Mouse (Mus musculus) intestine, embryonic 16.5 days (tissue): Measurements from ENCODE around the gene Psd. TPM values are rescaled to one million over a fixed set of nuclear protein-coding genes. Genes with fewer than 3 reads are reported as not detected.

Experiments used
- ATAC-seq: fragments of 200-750 bp; cut with Nextera tagmentation; 2 replicates; pipeline ENCODE4 v1.8.0; 2017; ENCODE audit warnings: moderate TSS enrichment, moderate library complexity
- H3K27ac ChIP-seq: fragments of 300-500 bp; sonication (generic); 2 replicates; pipeline ENCODE4 v1.5.1; 2014; ENCODE audit warnings: mild to moderate bottlenecking, low read length
- H3K27me3 ChIP-seq: fragments of 300-500 bp; sonication (generic); replicated peaks from 2 replicates; pipeline ENCODE4 v1.6.1; 2014; ENCODE audit warnings: low read length, control low read depth, mixed read lengths; ENCODE audit not compliant: control insufficient read depth, insufficient read depth
- H3K36me3 ChIP-seq: fragments of 300-500 bp; sonication (generic); 2 replicates; pipeline ENCODE4 v1.6.1; 2014; ENCODE audit warnings: low read length, control low read depth; ENCODE audit not compliant: control insufficient read depth, insufficient read depth
- H3K4me1 ChIP-seq: fragments of 300-500 bp; sonication (generic); 2 replicates; pipeline ENCODE4 v1.6.1; 2014; ENCODE audit warnings: low read length, control low read depth, mixed read lengths; ENCODE audit not compliant: control insufficient read depth, insufficient read depth
- H3K4me2 ChIP-seq: fragments of 300-500 bp; sonication (generic); 2 replicates; pipeline ENCODE4 v1.6.1; 2014; ENCODE audit warnings: low read depth, low read length, control low read depth
- H3K4me3 ChIP-seq: fragments of 300-500 bp; sonication (generic); 2 replicates; pipeline ENCODE4 v1.5.1; 2014; ENCODE audit warnings: mild to moderate bottlenecking, low read length
- H3K9ac ChIP-seq: fragments of 300-500 bp; sonication (generic); 2 replicates; pipeline ENCODE4 v1.6.1; 2014; ENCODE audit warnings: low read depth, low read length
- H3K9me3 ChIP-seq: fragments of 300-500 bp; sonication (generic); 2 replicates; pipeline ENCODE4 v1.6.1; 2016; ENCODE audit warnings: low read length, control low read depth; ENCODE audit not compliant: control insufficient read depth
- WGBS: fragments of 180-500 bp; shearing (Covaris S2); extraction: QIAGEN DNeasy Blood & Tissue Kit; methylation state at CpG from one replicate; pipeline ENCODE4 v1.1.7; 2014; 5-methylcytosine and 5-hydroxymethylcytosine counted together
- polyA plus RNA-seq: library from polyadenylated mRNA; unstranded; fragments of >200 nt; fragmentation: Nextera tagmentation; extraction: Ambion mirVana; gene quantifications from 2 replicates; pipeline ENCODE4 v1.2.1, GENCODE M21; 2015

The Psd gene
- polyA plus RNA-seq, 1 experiment from 2014 or later, result 13.2 TPM

DNA sequence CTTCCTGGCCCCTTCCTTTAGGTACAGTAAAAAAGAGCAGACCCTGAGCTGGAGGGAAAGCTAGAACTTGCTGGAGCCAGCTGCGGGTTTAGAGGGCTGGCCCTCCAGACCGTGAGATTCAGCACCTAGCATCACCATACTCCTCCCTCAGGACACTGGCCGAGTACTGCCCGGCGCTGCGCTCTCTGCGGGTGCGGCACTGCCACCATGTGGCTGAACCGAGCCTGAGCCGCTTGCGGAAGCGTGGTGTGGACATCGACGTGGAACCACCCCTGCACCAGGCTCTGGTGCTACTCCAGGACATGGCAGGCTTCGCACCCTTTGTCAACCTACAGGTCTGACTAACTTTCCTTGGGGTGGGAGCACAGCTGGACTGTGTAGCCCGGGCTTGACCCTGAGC lies 3.0 kb upstream of the Psd start:
- peaks cover 6% of the 10 kb centered on the region; the same call in 1 of the 2 replicates for H3K36me3 ChIP-seq
- H3K4me1 ChIP-seq, result peaks cover 28% of the 10 kb centered on the region
- no peaks in the 10 kb centered on the region for H3K9me3 ChIP-seq
- H3K4me3 ChIP-seq, result no peak overlapping the region
- H3K4me2 ChIP-seq, result no peak overlapping the region
- no peak overlapping the region for H3K9ac ChIP-seq
- H3K27ac ChIP-seq, result no peak overlapping the region
- H3K27me3 ChIP-seq, result peaks cover 21% of the 10 kb centered on the region
- ATAC-seq, result peak; percentile 38
- 7% methylated on average over 16 of the region's 16 CpGs for WGBS

DNA sequence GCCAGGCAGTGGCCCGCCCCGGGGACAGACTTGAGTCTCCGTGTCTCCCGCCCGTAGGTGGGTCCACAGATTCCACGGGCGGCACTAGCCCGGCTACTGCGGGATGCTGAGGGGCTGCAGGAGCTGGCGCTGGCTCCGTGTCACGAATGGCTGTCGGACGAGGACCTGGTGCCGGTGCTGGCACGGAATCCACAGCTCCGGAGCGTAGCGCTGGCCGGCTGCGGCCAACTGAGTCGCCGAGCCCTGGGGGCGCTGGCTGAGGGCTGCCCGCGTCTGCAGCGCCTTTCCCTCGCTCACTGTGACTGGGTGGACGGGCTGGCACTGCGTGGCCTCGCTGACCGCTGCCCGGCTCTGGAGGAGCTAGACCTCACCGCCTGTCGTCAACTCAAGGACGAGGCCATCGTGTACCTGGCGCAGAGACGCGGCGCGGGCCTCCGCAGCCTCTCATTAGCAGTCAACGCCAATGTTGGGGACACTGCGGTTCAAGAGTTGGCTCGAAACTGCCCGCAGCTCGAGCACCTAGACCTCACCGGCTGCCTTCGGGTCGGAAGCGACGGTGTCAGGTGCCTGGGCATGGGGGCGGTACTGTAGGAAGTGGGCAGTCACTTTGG lies 2.2 kb upstream of the Psd start:
- no peaks in the 10 kb centered on the region for H3K9me3 ChIP-seq
- peaks cover 6% of the 10 kb centered on the region; the same call in 1 of the 2 replicates for H3K36me3 ChIP-seq
- H3K4me3 ChIP-seq, result peak overlapping the region; percentile 72
- peak overlapping the region; percentile 95; the same call in 1 of the 2 replicates for H3K27ac ChIP-seq
- H3K9ac ChIP-seq, result peak overlapping the region; percentile 77
- ATAC-seq, result no peak; the same call in 1 of the 2 replicates
- H3K4me1 ChIP-seq, result peaks cover 28% of the 10 kb centered on the region
- H3K4me2 ChIP-seq, result peak overlapping the region; percentile 98
- H3K27me3 ChIP-seq, result peaks cover 29% of the 10 kb centered on the region
- WGBS, result 2% methylated on average over 54 of the region's 54 CpGs

DNA sequence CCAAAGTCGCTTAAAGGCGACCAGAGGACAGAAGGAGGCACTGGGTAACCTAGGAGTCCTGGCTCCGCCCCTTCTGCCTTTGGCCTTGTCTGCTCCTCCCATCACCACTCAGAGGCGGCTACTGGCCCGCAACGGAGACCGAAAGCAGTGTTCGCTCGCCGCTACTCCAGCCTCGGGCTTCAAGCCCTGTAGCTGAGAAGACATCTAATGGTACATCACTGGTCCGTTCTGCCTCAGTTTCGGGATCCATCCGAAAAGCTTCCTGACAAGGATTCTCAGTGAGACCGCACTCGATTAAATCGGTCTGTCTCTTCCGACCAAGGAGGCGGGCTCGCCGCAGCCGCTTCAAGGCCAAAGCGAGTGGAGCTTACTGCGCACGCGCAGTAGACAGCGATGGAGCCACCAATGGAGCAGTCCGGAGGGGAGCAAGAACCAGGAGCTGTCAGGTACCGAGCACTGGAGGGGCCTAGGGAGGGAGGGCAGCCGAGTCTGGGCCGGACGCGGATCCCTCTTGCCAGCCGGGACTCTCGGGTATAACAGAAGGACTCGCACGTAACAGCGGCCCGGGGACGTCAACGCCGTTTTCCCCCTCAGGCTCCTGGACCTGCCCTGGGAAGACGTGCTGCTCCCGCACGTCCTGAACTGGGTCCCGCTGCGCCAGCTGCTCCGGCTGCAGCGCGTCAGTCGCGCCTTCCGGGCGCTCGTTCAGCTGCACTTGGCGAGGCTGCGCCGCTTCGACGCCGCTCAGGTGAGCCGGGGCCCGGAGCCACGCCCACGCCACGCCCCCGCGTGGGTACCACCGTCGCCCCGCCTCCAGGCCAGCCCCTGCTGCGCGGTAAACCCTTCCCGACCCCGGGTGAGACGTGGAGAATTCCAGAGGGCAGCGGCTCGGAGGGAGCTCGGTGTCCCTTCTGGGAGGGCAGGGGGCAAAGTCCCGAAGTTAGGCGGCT lies 1.4 kb upstream of the Psd start, which contains the start of gene Fbxl15:
Gene Fbxl15 (plus strand): TSS at position 104 of the 950 bp plus-strand sequence.
- Histone ChIP-seq H3K36me3 (peaks cover 6% of the 10 kb centered on the region; the same call in 1 of the 2 replicates), H3K4me2 (peak within 1 kb of the TSS; percentile 98), H3K27ac (peak within 1 kb of the TSS; percentile 95), H3K27me3 (peaks cover 35% of the 10 kb centered on the region), H3K9me3 (no peaks in the 10 kb centered on the region), H3K9ac (peak within 1 kb of the TSS; percentile 77), H3K4me3 (peak within 1 kb of the TSS; percentile 72), H3K4me1 (peaks cover 28% of the 10 kb centered on the region)
- WGBS, result under 1% methylated on average over 81 of the region's 81 CpGs
- peak; percentile 90 for ATAC-seq

DNA sequence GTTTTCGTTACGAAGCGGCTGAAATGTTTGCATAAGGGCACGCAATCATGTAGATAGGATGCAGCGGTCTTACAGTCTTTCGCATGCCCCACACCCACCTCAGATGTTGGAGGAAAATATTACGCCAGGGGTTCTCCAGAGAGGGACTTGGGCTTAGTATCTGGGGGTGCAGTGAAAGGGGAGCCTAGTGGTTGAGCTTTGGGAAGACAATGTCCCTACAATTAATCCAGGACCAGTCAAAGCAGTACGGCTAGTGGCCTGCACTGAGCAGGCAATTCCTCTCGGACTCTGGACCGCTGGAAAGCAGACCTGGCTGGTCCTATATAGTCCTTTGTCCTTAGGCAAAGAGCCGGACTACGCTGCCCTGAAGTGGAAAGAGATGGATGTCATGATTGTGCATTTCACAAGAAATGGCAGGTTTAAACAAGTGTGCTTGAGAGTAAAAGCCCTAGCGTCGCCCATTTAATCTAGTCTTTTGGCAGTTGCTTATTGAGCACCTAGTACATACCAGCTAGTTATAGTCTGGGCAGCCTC lies 642 bp upstream of the Psd start:
- WGBS, result 25% methylated on average over 14 of the region's 14 CpGs
- H3K4me3 ChIP-seq, result peak overlapping the region; percentile 72
- peaks cover 42% of the 10 kb centered on the region for H3K27me3 ChIP-seq
- H3K9me3 ChIP-seq, result no peaks in the 10 kb centered on the region
- peaks cover 29% of the 10 kb centered on the region for H3K4me1 ChIP-seq
- peak overlapping the region; percentile 95 for H3K27ac ChIP-seq
- H3K9ac ChIP-seq, result peak overlapping the region; percentile 77
- H3K4me2 ChIP-seq, result peak overlapping the region; percentile 98
- ATAC-seq, result no peak
- peaks cover 6% of the 10 kb centered on the region; the same call in 1 of the 2 replicates for H3K36me3 ChIP-seq

DNA sequence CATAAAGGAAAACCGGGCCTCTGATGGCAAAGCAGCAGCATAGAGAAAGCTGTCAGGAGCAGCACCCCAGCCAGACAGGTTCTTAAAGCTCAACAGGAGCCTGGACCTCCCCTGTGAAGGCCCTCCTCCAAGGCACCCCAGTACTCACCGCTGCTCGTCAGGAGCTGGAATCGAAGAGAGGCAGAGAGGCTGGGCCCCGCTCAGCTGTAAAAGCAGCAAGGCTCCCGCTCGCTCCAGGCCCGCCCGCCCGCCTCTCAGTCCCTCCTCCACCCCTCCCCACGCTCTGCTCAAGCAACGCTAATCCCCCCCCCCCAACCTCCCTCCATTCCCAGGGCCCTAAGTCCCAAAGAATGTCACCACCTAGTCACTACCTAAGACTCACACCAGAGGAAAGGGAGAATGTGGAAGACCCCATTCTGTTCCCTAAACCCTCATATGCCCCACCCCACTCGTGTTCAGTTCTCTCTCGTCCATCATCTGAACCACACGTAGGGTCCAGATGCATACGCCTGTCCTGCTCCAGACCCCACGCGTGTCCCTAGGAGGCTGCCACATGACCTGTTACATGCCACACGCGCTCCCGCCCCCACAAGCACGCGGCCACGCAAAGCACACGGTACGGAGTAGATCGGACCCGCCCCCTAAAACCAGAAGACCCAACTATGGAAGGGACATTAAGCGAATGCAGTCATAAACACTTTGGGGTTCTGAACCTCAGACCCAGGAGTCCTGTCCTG lies 769 bp downstream of the Psd start:
- Histone ChIP-seq H3K4me3 (peak overlapping the region; percentile 72; the same call in 1 of the 2 replicates), H3K27ac (no peak overlapping the region), H3K36me3 (peaks cover 6% of the 10 kb centered on the region; the same call in 1 of the 2 replicates), H3K9ac (no peak overlapping the region), H3K9me3 (no peaks in the 10 kb centered on the region), H3K27me3 (peaks cover 48% of the 10 kb centered on the region), H3K4me1 (peaks cover 43% of the 10 kb centered on the region), H3K4me2 (peak overlapping the region; percentile 98)
- no peak for ATAC-seq
- WGBS, result 8% methylated on average over 29 of the region's 29 CpGs

DNA sequence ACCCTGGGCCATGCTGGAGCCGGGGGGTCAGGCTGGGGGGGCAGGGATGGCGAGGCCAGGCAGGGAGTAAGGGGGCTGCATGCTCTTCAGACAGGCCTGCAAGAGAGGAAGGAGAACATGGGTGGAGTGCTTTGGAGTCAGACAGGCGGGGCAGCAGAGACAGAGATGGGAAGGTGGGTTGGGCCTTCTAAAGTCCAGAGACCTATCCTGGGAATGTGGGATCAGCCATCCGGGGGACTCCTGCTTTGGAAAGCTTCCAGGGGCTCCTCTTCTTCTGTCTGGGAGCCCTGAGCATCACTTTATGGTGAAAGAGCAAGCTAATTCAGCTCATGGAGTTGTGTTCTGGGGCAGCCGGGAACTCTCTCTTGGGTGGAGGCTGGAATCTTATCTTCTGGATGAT lies 2.0 kb downstream of the Psd start:
- no peak overlapping the region for H3K4me2 ChIP-seq
- no peaks in the 10 kb centered on the region for H3K9me3 ChIP-seq
- H3K4me1 ChIP-seq, result peaks cover 43% of the 10 kb centered on the region
- H3K27me3 ChIP-seq, result peaks cover 48% of the 10 kb centered on the region
- H3K9ac ChIP-seq, result no peak overlapping the region
- WGBS, result 68% methylated on average over 5 of the region's 5 CpGs
- no peak overlapping the region for H3K4me3 ChIP-seq
- ATAC-seq, result no peak
- no peaks in the 10 kb centered on the region for H3K36me3 ChIP-seq
- no peak overlapping the region for H3K27ac ChIP-seq

DNA sequence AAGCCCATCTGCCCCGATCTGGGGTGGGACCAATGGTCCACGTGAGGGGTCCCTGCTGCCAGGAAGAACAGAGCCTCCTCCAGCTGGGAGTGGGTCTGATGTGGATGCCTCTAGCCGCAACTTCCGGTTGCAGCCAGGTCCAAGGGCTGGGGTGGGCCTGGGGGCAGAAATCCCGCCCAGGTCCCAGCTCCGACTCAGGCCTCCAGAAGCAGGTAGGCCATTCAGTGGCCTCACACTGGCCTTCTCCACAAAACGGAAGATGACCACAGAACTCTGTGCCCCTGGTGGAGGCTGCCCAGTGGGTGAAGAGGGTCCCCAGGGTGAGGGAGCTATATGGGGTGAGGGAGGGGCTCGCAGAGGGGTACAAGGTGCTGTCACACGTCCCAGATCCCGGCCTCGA lies 2.6 kb downstream of the Psd start:
- H3K9ac ChIP-seq, result no peak overlapping the region
- H3K36me3 ChIP-seq, result no peaks in the 10 kb centered on the region
- 70% methylated on average over 11 of the region's 11 CpGs for WGBS
- H3K4me2 ChIP-seq, result no peak overlapping the region
- H3K4me3 ChIP-seq, result no peak overlapping the region
- peaks cover 52% of the 10 kb centered on the region for H3K27me3 ChIP-seq
- no peaks in the 10 kb centered on the region for H3K9me3 ChIP-seq
- ATAC-seq, result no peak
- no peak overlapping the region for H3K27ac ChIP-seq
- H3K4me1 ChIP-seq, result peaks cover 41% of the 10 kb centered on the region

DNA sequence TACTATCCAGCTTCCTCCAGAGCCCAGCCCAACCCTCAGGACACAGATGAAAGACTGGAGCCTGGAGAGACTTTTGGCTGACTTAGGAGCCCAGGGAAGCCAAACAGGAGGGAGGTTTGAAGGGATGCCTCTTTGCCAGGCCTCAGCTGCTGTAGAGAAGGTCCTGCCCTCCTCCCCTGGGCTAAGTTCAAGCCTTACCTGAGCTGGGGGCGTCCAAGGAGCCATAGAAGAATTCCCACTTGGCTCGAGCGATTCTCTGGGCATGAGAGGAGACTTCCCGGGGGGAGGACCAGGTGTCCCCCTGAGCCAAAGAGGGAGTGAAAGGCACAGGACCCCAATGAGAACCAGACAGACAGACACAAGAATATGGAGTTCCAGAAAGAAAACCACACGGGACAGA lies 3.2 kb downstream of the Psd start:
- Histone ChIP-seq H3K4me1 (peaks cover 44% of the 10 kb centered on the region), H3K9ac (no peak overlapping the region), H3K27me3 (peaks cover 59% of the 10 kb centered on the region), H3K27ac (no peak overlapping the region), H3K36me3 (no peaks in the 10 kb centered on the region), H3K9me3 (no peaks in the 10 kb centered on the region), H3K4me2 (no peak overlapping the region), H3K4me3 (no peak overlapping the region)
- WGBS, result 70% methylated on average over 5 of the region's 5 CpGs
- no peak for ATAC-seq
